Mouse (Mus musculus) midbrain, embryonic 11.5 days (tissue): ENCODE data around the gene Lsg1. TPM values are rescaled to one million over a fixed set of nuclear protein-coding genes. Genes with fewer than 3 reads are reported as not detected.

Experiments used
- ATAC-seq: fragments of 200-750 bp; cut with Nextera tagmentation; 2 replicates; pipeline ENCODE4 v1.8.0; 2017; ENCODE audit warnings: moderate TSS enrichment, moderate library complexity; ENCODE audit not compliant: low FRiP score
- DNase-seq: peaks from one replicate; pipeline ENCODE4 v3.0.0; 2015; ENCODE audit warnings: low spot score; ENCODE audit errors: missing footprints
- H3K27ac ChIP-seq: fragments of 300-500 bp; sonication (generic); 2 replicates; pipeline ENCODE4 v1.5.1; 2014; ENCODE audit warnings: low read depth, low read length
- H3K27me3 ChIP-seq: fragments of 300-500 bp; sonication (generic); 2 replicates; pipeline ENCODE4 v1.6.1; 2014; ENCODE audit warnings: mild to moderate bottlenecking, low read length, moderate library complexity, mixed read lengths; ENCODE audit not compliant: control insufficient read depth, insufficient read depth
- H3K36me3 ChIP-seq: fragments of 300-500 bp; sonication (generic); 2 replicates; pipeline ENCODE4 v1.6.1; 2014; ENCODE audit warnings: mild to moderate bottlenecking, low read length, moderate library complexity, mixed read lengths; ENCODE audit not compliant: control insufficient read depth, insufficient read depth
- H3K4me1 ChIP-seq: fragments of 300-500 bp; sonication (generic); 2 replicates; pipeline ENCODE4 v1.6.1; 2014; ENCODE audit warnings: low read length; ENCODE audit not compliant: control insufficient read depth, insufficient read depth
- H3K4me2 ChIP-seq: fragments of 300-500 bp; sonication (generic); 2 replicates; pipeline ENCODE4 v1.6.1; 2014; ENCODE audit warnings: mild to moderate bottlenecking, moderate library complexity
- H3K4me3 ChIP-seq: fragments of 300-500 bp; sonication (generic); 2 replicates; pipeline ENCODE4 v1.5.1; 2014; ENCODE audit warnings: low read depth, low read length
- H3K9ac ChIP-seq: fragments of 300-500 bp; sonication (generic); 2 replicates; pipeline ENCODE4 v1.6.1; 2014; ENCODE audit warnings: low read length
- H3K9me3 ChIP-seq: fragments of 300-500 bp; sonication (generic); 2 replicates; pipeline ENCODE4 v1.6.1; 2016; ENCODE audit warnings: low read length; ENCODE audit not compliant: control insufficient read depth
- WGBS: fragments of 180-500 bp; shearing (Covaris S2); extraction: QIAGEN DNeasy Blood & Tissue Kit; methylation state at CpG from one replicate; pipeline ENCODE4 v1.1.7; 2014; 5-methylcytosine and 5-hydroxymethylcytosine counted together
- polyA plus RNA-seq: library from polyadenylated mRNA; unstranded; fragments of >200 nt; fragmentation: Nextera tagmentation; extraction: Ambion mirVana; gene quantifications from 2 replicates; pipeline ENCODE4 v1.2.1, GENCODE M21; 2014

Lsg1 gene
- 84.7 and 89.3 TPM in 2 replicates for polyA plus RNA-seq

DNA sequence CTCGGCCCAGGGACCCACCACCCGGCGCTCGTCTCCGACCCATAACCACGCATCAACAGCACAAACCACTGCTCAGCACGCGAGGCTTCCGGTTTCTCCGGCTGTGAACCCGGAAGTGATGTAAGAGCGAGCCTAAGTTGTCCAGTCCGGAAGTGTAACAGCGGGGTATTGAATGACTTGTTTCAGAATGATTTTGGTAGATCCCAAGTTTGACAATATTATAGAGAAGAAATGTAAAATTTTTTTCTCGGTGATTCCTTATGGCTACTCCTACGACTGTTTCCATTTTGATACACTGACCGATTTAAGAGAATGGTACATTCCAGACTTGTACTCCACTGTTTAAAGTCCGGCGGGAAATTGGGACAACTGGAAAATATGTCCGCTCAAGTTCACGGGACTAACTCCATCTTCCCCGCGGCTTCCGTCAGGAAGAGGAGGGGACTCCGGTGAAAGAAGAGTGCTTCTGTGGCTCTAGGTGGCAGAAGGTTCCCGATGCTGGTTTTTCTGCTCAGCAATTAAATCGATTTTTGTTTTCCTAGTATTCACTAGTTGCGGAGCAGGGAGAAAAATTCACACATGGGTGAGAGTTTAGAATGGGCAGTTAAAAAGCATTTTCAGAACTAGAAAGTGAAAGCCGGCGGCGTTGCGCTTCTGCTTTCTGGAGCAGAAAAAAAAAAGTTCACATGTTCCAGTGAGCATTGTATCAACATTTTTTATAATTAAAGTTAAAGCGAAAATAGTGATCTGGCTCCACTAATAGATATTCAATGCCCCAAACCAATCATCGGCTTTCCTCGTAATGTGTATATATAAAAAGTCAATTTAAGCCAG is at the start of gene Lsg1:
Gene Lsg1 (minus strand): TSS at position 99 of the 834 bp plus-strand sequence.
- 5% methylated on average over 35 of the region's 35 CpGs for WGBS
- no peaks in the 10 kb centered on the region for H3K9me3 ChIP-seq

DNA sequence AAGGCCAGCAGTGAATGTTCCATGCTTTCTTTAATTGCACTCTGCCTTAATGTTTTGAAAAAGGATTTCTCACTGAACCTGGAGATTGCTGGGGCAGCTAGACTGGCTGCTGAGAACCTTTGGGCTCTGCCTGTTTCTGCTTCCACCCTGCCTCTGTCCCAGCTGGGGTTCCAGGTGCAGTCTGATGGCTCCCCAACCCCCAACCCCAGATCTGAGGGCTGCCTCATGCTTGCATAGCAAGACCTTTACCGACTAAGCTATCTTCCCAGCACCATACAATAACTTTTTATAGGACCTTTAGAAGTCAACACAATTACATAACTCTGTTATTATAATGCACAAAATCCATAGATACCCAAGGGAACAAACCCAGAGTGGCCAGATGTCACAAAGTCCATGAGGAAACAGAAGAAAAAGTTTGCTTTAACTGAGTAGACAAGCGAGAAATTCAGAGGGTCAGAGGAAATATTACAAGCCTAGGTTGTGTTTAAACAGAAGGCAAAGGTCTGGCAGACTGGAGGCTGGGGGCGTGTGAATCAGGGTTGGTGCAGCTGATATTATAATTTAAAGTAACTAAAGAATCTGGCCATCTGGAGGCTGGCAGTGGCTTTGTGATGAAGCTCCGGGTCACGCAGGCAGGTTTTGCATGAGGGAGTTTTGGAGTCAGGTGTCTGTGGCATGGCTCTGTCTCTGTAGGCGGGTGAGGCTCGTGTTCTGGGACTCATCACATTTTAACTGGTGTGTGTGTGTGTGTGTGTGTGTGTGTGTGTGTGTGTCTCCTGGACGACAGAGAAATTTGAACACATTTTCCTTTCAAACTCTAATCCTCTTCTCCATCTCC is 46.7 kb upstream of the Lsg1 start:
- Histone ChIP-seq H3K4me2 (no peak overlapping the region), H3K9ac (no peak overlapping the region), H3K27me3 (no peaks in the 10 kb centered on the region), H3K4me3 (no peak overlapping the region), H3K9me3 (no peaks in the 10 kb centered on the region), H3K4me1 (no peaks in the 10 kb centered on the region), H3K36me3 (no peaks in the 10 kb centered on the region), H3K27ac (no peak overlapping the region)
- WGBS: 71% methylated on average over 8 of the region's 8 CpGs
- DNase-seq (peak; percentile 69), ATAC-seq (no peak)

More for the DNA sequence above, at the start of gene Lsg1:
- ATAC-seq (peak; percentile 97), DNase-seq (peak; percentile 99)
- Histone ChIP-seq H3K36me3 (peaks cover 6% of the 10 kb centered on the region; the same call in 1 of the 2 replicates), H3K27ac (no peak within 1 kb of the TSS; the same call in 1 of the 2 replicates), H3K9ac (peak within 1 kb of the TSS; percentile 82), H3K4me1 (peaks cover 4% of the 10 kb centered on the region; the same call in 1 of the 2 replicates), H3K4me2 (peak within 1 kb of the TSS; percentile 89), H3K27me3 (no peaks in the 10 kb centered on the region), H3K4me3 (peak within 1 kb of the TSS; percentile 88)

GRCm38 (mm10) chr16:30629509-30629908 is 42.1 kb upstream of the Lsg1 start:
- DNase-seq: peak; percentile 51
- 89% methylated on average over 5 of the region's 5 CpGs for WGBS
- no peaks in the 10 kb centered on the region for H3K9me3 ChIP-seq
- no peak overlapping the region for H3K27ac ChIP-seq
- ATAC-seq: no peak
- no peak overlapping the region for H3K4me2 ChIP-seq
- H3K9ac ChIP-seq: no peak overlapping the region
- no peaks in the 10 kb centered on the region for H3K27me3 ChIP-seq
- no peaks in the 10 kb centered on the region for H3K4me1 ChIP-seq
- no peaks in the 10 kb centered on the region for H3K36me3 ChIP-seq
- no peak overlapping the region for H3K4me3 ChIP-seq

- H3K27ac ChIP-seq: no peak overlapping the region
- H3K9me3 ChIP-seq: no peaks in the 10 kb centered on the region
- H3K4me3 ChIP-seq: no peak overlapping the region
- no peaks in the 10 kb centered on the region for H3K36me3 ChIP-seq
- no peak overlapping the region for H3K4me2 ChIP-seq
- H3K27me3 ChIP-seq: no peaks in the 10 kb centered on the region
- DNase-seq (peak; percentile 72), ATAC-seq (no peak)
- H3K4me1 ChIP-seq: no peaks in the 10 kb centered on the region
- H3K9ac ChIP-seq: no peak overlapping the region
- 34% methylated on average over 6 of the region's 6 CpGs for WGBS
Measured at GRCm38 (mm10) chr16:30628401-30628800, 41.0 kb upstream of the Lsg1 start.

DNA sequence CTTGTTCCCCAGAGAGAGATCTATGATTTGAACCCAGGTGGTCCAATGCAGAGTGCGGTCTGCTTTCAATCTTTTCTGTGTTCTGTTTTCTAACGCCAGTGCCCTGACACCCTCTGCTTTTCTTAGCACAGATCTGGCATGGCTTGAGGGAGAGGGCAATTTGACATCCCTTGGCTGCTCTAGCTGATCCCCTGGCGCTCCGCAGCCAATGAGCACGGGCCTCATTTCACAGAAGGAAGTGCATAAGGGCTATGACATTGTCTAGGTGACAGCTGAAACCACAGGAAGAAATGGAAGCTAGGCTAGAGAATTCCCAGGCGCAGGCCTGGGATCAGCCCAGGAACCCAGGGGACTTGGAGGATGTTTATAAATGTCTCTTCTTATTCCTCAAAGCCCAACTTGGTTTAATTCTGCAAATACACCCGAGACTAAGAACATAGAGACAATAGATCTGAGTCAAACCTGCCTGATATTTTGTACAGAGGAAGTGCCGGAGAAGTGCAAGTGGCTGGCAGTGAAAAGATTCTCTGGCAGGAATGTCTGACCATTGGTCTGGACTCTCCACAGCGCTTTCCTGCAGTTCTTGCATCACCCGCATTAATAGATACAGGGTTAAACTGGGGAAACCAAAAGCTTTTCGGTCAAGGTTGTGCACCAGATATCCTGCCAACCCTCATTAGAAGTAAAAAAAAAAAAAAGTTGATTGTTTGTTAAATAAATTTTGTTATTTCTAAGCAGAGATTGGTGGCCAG is 40.4 kb upstream of the Lsg1 start:
- Histone ChIP-seq H3K4me2 (no peak overlapping the region), H3K9me3 (no peaks in the 10 kb centered on the region), H3K9ac (no peak overlapping the region), H3K27me3 (no peaks in the 10 kb centered on the region), H3K27ac (no peak overlapping the region), H3K4me1 (no peaks in the 10 kb centered on the region), H3K4me3 (no peak overlapping the region), H3K36me3 (no peaks in the 10 kb centered on the region)
- WGBS: 73% methylated on average over 11 of the region's 11 CpGs
- DNase-seq (peak; percentile 67), ATAC-seq (no peak)

DNA sequence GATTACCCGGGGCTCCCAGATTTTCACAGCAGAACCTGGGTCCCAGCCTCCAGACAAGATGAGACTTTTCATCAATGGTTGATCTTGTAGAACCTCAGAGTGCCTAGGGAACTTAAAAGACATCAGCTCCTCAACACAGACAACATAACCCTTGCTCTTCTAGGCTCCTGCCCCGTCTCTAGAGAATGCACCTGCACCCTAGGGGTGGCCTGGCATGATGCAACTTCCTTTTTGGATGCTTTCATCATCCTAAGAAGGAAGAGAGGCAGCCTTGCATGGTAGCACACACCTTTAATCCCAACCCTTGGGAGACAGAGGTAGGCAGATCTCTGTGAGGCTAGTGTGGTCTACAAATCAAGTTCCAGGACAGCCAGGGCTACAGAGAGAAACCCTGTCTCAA is 37.2 kb upstream of the Lsg1 start:
- 76% methylated on average over 2 of the region's 2 CpGs for WGBS
- H3K9me3 ChIP-seq: no peaks in the 10 kb centered on the region
- no peak overlapping the region for H3K4me2 ChIP-seq
- no peaks in the 10 kb centered on the region for H3K4me1 ChIP-seq
- ATAC-seq: no peak
- no peak overlapping the region for H3K27ac ChIP-seq
- no peaks in the 10 kb centered on the region for H3K36me3 ChIP-seq
- H3K4me3 ChIP-seq: no peak overlapping the region
- no peaks in the 10 kb centered on the region for H3K27me3 ChIP-seq
- no peak overlapping the region for H3K9ac ChIP-seq
- DNase-seq: no peak

DNA sequence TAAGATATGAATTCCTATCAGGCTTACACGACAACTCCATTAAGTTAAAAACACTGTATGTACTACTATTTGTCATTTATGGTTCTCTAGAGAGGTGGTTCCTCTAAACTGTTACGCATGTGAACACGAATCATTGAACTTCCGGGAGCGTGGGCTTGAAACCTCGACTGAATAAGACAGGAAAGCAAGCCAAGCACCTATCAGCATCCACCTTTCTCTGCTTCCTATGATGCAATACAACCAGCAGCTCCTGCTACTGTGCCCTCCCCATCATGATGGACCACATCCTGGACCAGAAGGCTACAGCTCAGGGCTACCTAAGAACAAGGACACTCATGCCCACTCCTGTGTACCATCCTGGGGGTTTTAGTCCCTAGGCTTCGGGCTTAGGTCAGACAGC is 36.3 kb upstream of the Lsg1 start:
- no peak overlapping the region for H3K4me3 ChIP-seq
- H3K4me1 ChIP-seq: no peaks in the 10 kb centered on the region
- ATAC-seq: no peak
- H3K9ac ChIP-seq: no peak overlapping the region
- 83% methylated on average over 7 of the region's 7 CpGs for WGBS
- H3K36me3 ChIP-seq: no peaks in the 10 kb centered on the region
- no peaks in the 10 kb centered on the region for H3K9me3 ChIP-seq
- DNase-seq: no peak
- H3K4me2 ChIP-seq: no peak overlapping the region
- no peaks in the 10 kb centered on the region for H3K27me3 ChIP-seq
- H3K27ac ChIP-seq: no peak overlapping the region

DNA sequence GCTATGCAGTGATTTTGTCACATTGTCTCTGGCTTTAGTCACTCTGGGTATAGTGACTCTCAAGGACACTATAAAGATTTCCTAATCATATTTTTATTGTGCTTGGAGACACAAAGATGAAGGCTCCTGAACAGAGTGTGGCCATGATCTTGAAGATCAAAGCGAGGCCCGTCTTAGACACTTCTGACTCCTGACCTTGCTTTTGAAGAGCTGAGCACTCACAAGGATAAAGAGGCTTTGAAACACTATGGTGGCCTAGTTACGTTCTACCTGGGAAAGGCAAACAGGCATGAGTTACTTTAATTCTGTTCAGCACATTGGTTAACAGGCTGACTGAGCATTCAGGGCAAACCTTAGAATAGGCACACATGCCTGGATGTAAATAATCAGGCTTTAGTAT is 28.9 kb upstream of the Lsg1 start:
- H3K4me2 ChIP-seq: no peak overlapping the region
- no peak overlapping the region for H3K9ac ChIP-seq
- no peak overlapping the region for H3K4me3 ChIP-seq
- no peaks in the 10 kb centered on the region for H3K27me3 ChIP-seq
- no peak for DNase-seq
- H3K36me3 ChIP-seq: no peaks in the 10 kb centered on the region
- no peak for ATAC-seq
- H3K9me3 ChIP-seq: no peaks in the 10 kb centered on the region
- H3K27ac ChIP-seq: no peak overlapping the region
- WGBS: 82% methylated on average over 3 of the region's 3 CpGs
- H3K4me1 ChIP-seq: peaks cover 5% of the 10 kb centered on the region
